Mouse (Mus musculus): Measurements from ENCODE around the gene Fndc5.

The Fndc5 gene

DNA sequence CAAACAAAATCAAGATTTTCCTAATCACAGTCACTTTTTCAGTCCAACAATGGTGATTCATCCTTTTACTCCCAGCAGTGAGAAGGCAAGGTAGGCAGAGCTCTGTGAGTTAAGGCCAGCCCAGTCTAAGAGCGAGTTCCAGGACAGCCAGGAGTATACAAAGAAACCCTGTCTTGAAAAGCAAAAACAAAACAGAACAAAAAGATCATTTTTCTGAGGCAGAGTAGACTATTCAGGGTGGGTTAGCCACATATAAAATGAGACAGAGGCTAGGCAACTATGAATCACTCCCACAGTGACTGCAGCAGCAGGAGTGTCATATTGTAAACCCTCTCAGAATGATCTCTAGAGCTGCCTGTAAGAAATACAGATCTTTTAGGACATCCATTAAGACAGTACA is 12.5 kb downstream of the Fndc5 start:
- no peak for DNase-seq

DNA sequence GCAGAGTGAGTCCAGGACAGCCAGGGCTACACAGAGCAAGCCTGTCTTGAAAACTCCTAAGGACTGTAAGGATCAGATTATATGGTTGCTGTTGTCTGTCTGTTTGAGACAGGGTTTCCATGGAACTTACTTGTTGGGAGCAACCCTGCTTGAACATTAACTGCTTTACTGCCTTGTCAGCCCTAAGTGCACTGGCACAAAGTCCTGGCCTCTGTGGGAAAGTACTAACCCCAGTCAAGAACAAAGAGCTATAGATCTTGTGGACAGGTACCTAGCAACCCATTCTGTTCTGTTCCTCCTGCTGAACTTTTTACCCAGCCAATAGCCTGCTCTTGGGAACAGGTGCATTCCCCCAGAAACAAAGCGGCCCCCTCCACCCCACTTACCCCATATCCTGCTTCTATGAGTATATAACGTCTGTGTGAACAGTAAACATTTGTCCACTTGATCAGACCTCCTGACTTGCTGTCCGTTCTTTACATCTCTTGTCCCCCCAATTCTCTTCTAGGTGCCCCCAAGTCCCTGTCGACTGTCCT is 14.5 kb downstream of the Fndc5 start:
- no peak for DNase-seq

DNA sequence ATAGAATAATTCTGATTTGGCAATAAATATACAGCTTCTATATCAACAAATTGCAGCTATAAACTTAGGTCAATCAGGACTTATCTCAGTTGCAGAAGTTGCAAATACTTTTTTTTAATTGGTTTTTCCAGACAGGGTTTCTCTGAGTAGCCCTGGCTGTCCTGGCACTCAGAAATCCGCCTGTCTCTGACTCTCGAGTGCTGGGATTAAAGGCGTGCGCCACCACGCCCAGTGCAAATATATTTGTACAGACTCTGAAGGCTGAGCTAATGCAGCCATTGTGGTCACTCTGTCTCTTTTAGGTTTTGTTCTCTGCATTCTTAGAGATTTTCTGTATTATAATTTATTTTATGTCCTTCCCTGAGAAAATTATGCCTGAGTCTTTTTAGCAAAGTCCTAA is 20.7 kb downstream of the Fndc5 start:
- no peak for DNase-seq

DNA sequence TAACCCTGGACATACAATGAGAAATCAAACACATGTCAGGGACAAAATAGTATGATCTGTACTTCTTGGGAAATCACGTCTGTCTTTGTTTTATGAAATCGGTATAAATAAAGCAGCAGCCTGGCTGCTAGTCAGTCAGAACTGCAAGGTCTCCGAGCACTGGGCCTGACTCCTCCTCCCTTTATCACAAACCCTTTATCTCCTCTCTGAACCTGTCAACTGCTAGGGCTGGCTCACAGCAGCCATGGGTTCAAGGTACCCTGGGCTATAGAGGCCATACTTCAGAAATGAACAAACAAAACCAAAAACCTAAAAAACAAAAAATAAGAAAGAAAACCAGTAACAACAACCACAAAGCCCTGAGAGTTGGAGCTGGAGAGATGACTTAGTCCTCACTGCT is 21.8 kb downstream of the Fndc5 start:
- DNase-seq, result no peak

DNA sequence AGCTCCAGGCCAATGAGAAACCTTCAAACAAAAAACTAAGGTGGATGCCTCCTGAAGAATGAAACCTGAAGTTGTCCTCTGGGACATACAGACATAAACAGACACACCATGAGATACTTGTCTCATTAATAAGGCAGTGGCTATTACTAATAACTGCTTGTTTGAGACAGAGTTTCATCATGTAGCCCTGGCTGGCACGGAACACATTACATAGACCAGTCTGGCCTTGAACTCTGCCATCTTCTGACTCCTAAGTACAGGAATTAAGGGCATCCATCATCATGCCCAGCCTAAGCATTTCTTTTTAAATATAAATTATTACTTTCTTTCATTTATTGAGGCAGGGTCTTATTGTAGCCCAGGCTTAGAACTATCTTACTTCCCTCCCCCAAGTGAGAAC is 24.3 kb downstream of the Fndc5 start:
- DNase-seq, result no peak

DNA sequence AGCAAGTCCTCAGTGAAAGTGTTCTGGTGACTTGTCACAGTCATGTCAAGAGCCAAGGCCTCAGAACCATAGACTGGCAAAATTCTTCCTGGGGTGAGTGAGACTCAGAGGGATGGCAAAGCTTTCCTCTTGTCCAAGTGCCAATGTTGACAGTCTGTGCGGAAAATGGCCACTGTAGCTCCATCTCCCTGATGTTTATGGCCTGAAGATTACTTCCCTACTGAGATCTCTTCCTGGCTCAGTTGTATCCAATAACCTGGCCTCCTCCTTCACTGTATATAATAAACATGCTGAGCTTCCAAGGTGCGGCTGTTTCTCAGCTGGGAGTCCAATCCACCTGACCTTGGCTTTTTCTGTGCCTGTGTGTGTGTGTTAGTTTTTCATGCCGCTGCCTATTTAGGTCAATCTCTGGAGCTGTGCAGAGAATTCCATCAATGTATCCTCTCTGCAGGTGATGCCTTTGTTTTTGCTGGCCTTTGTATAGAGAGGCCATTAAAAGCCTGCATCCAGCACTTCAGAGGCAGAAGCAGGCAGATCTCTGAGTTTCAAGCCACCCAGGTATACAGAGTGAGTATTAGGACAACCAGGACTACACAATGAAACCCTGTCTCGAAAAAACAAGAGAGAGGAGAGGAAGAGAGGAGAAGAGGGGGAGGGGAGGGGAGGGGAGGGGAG is 24.9 kb downstream of the Fndc5 start:
- no peak for DNase-seq

DNA sequence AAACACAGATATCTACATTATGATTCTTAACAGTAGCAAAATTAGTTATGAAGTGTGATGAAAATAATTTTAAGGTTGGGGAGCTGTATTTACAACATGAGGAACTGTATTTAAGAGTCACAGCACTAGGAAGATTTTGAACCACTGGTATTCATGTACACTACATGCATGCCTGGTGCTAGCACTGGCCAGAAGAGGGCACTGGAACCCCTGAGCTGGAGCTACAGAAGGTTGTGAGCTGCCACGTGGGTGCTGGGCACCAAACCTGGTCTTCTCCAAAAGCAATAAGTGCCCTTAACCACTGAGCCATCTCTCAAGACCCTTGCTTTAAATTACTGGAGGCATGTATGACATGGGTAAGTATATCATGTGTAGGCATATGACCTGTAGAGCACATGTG is 35.7 kb downstream of the Fndc5 start:
- DNase-seq, result no peak

DNA sequence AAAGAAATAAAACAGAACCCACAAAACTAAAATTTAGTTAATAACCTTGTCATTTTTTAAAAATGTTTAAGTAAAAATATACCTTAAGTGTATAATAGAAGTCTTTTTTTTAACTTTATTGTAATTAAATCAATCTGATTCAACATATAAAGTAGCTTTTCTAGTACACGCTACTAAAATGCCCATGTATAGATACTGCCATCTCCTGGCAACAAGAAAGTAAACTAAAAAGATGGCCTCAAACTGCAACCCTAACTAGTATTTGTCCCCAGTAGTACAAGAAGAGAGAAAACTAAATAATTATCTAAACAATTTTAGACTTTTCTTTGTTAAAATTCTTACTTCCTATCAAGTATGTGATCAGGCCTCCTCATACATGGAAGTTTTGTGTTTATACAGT is 42.8 kb downstream of the Fndc5 start:
- DNase-seq, result no peak

DNA sequence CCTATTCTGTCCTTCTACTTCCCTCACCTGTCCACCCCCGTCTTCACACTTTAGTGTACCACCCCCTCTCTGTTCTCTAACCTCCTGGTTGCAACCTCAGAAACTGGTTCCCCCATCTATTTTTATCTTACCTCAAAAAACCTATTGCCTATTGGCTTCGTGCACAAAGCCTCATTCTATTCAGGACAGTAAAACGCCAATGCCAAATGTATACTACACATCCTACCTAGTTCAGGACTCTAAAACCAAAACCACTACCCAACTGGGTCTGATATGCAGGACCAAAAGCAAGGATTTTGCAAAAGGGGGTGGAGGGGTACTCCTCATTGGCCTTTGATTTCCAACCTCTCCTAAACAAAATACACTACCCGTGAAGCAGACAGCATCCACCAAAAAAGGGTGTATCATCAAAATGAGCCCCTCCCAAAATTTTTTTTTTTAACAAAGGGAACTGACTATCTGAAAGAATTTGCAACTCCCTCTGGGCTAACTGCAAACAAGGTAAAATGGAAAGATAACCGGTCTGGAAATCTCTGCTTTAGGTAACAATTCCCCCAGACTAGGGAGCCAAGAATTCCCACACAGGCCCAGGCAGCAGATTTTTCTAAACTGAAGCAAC is 51.4 kb downstream of the Fndc5 start:
- no peak for DNase-seq

DNA sequence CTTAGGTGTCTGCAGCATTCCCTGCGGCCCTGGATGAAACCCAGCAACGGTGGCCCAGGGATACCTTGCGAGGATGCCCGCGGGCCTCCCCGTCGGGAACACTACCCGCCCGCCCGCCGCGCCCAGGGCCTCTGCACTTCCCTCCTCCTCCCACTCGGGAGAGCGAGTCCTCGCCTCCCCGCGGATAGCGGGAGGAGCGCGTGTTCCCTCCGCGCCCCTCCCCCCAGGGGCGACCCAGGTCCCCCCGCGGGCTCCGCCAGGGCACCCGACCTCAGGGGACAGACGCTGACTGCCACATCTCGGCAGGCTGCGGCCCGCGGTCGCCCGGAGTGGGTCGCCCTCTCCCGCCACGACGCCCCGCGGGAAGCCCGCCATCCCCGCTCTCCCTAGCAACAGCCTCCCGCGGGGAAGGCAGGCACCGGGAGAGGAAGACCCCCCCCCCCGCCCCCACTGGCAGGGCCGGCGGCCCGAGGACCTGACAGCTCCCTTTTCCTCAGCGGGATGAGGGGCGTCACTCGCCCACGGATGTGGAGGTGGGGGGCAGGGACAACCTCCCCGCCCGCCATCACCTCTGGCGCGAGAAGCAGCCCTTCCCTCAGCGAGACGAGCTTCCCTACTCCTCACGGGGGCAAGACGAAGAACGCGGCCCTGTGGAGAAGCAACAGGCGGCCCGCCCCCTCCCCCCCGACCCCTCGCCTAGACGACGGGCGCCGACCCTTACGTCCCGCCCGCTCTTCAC is 52.2 kb downstream of the Fndc5 start:
- DNase-seq, result peak; percentile 59

DNA sequence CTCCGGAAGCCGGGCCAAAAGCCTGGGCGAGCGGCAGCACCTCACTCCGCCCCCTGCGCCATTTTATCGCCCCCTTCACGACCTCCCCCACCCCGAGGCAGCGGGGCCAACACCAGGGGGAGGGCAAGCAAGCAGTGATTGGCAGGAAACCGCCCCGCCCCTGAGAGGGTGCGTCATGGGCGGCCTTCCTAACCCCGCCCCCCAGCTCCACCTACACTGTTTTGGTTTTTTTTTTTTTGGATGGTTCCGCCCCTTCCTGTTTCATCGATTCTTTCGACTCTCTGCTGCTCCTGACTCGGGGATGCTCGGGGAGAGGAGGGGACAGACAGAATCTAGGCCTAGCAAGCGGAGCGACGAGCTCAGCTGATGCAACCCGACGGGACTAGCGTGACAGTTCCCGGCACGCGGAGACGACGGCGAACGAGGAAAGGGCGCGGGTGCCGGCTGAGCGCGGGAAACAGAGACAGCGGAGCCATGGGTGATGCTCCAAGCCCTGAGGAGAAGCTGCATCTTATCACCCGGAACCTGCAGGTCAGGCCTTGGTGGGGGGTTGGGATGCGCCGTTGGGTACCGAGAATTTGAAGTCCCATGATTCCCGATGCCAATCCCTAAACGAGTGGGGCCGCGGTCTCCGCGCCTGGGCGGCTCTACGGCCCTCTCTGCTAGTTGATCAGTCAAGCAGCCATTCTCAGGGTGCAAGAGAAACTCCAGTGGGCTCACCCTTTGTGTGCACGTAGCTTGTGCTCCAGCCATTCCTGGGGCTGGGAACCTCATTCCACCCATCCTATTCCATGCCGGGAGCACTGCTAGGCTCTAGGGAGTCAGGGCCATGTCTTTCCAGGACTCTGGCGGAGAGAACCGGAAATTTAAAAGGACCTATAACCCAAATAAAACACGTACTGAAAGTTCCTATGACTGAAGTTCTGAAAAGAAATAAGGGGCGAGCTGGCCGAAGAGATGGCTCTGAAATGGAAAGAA is 53.0 kb downstream of the Fndc5 start, which contains the start of the genes S100pbp and Yars:
TSS of gene S100pbp (minus strand) at position 186 of the 978 bp plus-strand sequence.
TSS of gene Yars (plus strand) at position 219 of the 978 bp plus-strand sequence.
- peak; percentile 98 for DNase-seq

DNA sequence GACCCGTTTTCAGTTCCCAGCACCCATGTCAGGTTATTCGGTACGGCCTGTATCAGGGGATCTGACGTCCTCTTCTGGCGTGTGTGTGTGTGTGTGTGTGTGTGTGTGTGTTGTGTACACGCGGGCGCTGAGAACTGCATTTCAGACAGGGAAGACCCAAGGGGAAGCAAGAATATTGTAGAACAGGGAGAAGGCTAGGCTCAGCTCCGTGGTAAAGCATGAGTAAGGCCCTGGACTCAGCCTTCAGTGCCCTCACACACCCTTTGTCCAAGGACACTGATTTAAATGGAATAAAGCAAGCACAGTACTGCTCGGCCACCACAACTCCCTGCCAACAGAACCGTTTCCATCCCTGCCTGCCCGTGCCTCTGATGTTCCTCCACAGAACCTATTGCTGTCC is 53.7 kb downstream of the Fndc5 start:
- DNase-seq, result no peak

DNA sequence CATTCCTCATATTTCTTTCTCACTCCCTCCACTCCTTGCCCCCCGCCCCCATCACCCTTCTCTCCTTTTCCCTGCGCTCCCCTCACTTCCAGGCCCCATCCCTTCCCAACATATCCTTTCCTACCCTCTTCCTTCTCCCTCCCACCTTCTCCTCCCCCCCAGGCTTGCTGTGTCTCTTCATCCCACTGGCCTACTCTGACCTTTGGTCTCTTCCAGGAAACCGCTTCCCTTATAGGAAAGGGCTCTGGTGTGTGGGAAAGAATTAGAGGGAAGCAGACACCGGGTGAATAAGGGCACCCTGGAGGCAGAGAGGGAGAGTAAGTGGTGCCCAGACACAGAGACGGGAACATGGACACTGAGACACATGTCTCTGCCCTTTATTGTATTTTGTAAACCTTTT is 54.9 kb downstream of the Fndc5 start:
- no peak for DNase-seq
